Mouse (Mus musculus) bone marrow, adult 2 months (tissue): Measurements from ENCODE around the gene Col4a5.

Source experiments
- CTCF ChIP-seq: fragments of 200-500 bp; IDR thresholded peaks from 2 replicates; pipeline ENCODE4 v1.5.1; 2011; ENCODE audit warnings: low read length, control low read depth; ENCODE audit not compliant: control insufficient read depth, insufficient read depth
- POLR2A ChIP-seq: fragments of 200-500 bp; IDR thresholded peaks from 2 replicates; pipeline ENCODE4 v1.6.1; 2011; ENCODE audit warnings: low read depth, mild to moderate bottlenecking, control low read depth, low read length, borderline replicate concordance; ENCODE audit not compliant: control insufficient read depth

DNA sequence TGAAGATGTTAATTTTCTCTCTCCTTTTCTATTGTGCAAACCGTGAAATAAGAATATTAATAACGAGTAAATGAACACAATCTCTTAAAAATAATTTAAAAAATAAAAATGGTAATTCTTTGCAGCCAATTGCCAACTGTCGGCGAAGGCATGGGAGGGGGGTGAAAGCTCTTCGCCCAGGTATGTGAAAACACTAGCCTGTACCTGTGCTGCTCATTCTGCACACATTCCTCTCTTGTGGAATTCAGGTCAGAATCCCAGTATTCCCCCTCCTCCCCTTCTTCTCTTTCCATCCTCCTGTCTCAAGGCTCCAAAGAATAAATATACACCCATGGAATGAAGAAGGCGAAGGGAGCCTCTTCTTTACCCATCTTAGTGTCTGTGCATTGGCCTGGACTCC is 38.4 kb upstream of the Col4a5 start:
- TF ChIP-seq POLR2A (no peak), CTCF (no peak)
